Mouse (Mus musculus) liver, embryonic 16.5 days (tissue): ENCODE measurements around the gene Clec16a. TPM values are rescaled to one million over a fixed set of nuclear protein-coding genes. Genes with fewer than 3 reads are reported as not detected.
A peak's percentile ranks its signal among the peaks of the same experiment; 100 is the strongest.

Source experiments
- ATAC-seq: fragments of 200-750 bp; cut with Nextera tagmentation; 2 replicates; pipeline ENCODE4 v1.8.0; 2017; ENCODE audit warnings: low read depth, mild to moderate bottlenecking, moderate number of reproducible peaks, moderate library complexity
- H3K27ac ChIP-seq: fragments of 300-500 bp; sonication (generic); 2 replicates; pipeline ENCODE4 v1.5.1; 2014; ENCODE audit warnings: mild to moderate bottlenecking, low read length
- H3K27me3 ChIP-seq: fragments of 300-500 bp; sonication (generic); 2 replicates; pipeline ENCODE4 v1.6.1; 2014; ENCODE audit warnings: low read depth, low read length, mixed read lengths; ENCODE audit not compliant: control insufficient read depth, insufficient read depth
- H3K36me3 ChIP-seq: fragments of 300-500 bp; sonication (generic); 2 replicates; pipeline ENCODE4 v1.6.1; 2014; ENCODE audit warnings: mild to moderate bottlenecking; ENCODE audit not compliant: control insufficient read depth, insufficient read depth
- H3K4me1 ChIP-seq: fragments of 300-500 bp; sonication (generic); 2 replicates; pipeline ENCODE4 v1.6.1; 2014; ENCODE audit warnings: low read depth, low read length, mixed read lengths; ENCODE audit not compliant: control insufficient read depth
- H3K4me2 ChIP-seq: fragments of 300-500 bp; sonication (generic); 2 replicates; pipeline ENCODE4 v1.6.1; 2014; ENCODE audit warnings: low read depth, low read length, mixed read lengths
- H3K4me3 ChIP-seq: fragments of 300-500 bp; sonication (generic); 2 replicates; pipeline ENCODE4 v1.5.1; 2014; ENCODE audit warnings: low read depth, mild to moderate bottlenecking, low read length
- H3K9ac ChIP-seq: fragments of 300-500 bp; sonication (generic); 2 replicates; pipeline ENCODE4 v1.6.1; 2014; ENCODE audit warnings: low read depth, low read length
- H3K9me3 ChIP-seq: fragments of 300-500 bp; sonication (generic); replicated peaks from 2 replicates; pipeline ENCODE4 v1.6.1; 2016; ENCODE audit warnings: low read length; ENCODE audit not compliant: control insufficient read depth
- WGBS: fragments of 180-500 bp; shearing (Covaris S2); extraction: QIAGEN DNeasy Blood & Tissue Kit; methylation state at CpG from one replicate; pipeline ENCODE4 v1.1.7; 2014; ENCODE audit not compliant: insufficient replicate concordance; 5-methylcytosine and 5-hydroxymethylcytosine counted together
- polyA plus RNA-seq: library from polyadenylated mRNA; unstranded; fragments of >200 nt; fragmentation: Nextera tagmentation; extraction: Ambion mirVana; gene quantifications from 2 replicates; pipeline ENCODE4 v1.2.1, GENCODE M21; 2015

Clec16a gene
- polyA plus RNA-seq, 1 experiment from 2014 or later: 11.1 TPM

DNA sequence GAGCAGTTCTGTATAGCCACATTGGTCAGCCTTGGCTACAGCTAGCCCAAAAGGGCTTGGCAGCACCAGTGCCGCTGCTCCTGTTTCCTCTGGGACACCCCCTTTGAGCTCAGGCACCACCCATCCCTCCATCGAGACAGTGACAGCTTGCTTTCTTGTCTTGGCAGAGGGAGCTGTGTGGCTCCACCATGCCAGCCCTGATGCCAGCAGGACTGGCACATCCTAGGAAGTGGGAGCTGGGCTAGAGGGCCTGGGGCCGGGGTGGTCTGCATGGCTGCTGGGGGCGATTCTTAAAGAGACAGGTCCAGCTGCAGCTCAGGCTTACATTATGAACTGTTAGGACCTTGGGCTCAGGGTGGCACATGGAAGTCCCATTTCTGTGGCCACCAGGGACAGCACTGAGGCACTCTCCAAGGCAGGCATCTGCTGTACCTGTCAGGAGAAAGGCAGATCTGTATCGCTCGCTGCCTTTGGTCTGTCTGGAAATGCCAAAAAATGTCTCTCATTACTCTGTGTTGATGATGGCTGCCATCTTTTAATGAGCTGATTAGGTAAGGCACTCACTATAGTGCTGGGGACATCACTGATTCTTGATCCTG, 18.0 kb upstream of the Clec16a start:
- H3K27me3 ChIP-seq: no peaks in the 10 kb centered on the region
- no peak overlapping the region for H3K4me3 ChIP-seq
- no peak overlapping the region for H3K27ac ChIP-seq
- no peaks in the 10 kb centered on the region; the same call in 1 of the 2 replicates for H3K4me1 ChIP-seq
- no peak overlapping the region for H3K9ac ChIP-seq
- WGBS: 63% methylated on average over 6 of the region's 6 CpGs
- no peaks in the 10 kb centered on the region for H3K9me3 ChIP-seq
- ATAC-seq: no peak
- no peak overlapping the region for H3K4me2 ChIP-seq
- H3K36me3 ChIP-seq: no peaks in the 10 kb centered on the region

DNA sequence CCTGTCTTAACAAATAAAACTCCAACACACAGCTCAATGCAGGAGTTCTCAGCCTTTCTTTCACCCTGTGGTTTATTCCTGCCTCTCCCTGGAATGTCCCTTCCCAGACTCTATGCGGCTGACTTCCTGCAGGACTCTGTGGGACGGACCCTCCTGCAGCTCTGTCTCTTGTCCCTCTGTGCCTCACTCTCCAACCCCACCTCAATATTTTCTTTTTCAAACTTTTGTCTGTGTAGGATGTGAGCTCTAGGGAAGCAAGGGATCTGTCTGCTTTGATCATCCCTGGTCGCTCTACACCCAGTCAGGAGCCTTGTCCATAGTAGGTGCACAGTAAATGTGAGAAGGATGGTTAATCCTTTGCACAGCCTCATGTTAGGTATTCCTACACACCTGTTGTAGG, 16.8 kb upstream of the Clec16a start:
- H3K9me3 ChIP-seq: no peaks in the 10 kb centered on the region
- H3K36me3 ChIP-seq: no peaks in the 10 kb centered on the region
- no peaks in the 10 kb centered on the region for H3K27me3 ChIP-seq
- H3K4me2 ChIP-seq: no peak overlapping the region
- ATAC-seq: no peak
- WGBS: 64% methylated on average over 3 of the region's 3 CpGs
- H3K4me1 ChIP-seq: no peaks in the 10 kb centered on the region; the same call in 1 of the 2 replicates
- H3K9ac ChIP-seq: no peak overlapping the region
- H3K27ac ChIP-seq: no peak overlapping the region
- no peak overlapping the region for H3K4me3 ChIP-seq

DNA sequence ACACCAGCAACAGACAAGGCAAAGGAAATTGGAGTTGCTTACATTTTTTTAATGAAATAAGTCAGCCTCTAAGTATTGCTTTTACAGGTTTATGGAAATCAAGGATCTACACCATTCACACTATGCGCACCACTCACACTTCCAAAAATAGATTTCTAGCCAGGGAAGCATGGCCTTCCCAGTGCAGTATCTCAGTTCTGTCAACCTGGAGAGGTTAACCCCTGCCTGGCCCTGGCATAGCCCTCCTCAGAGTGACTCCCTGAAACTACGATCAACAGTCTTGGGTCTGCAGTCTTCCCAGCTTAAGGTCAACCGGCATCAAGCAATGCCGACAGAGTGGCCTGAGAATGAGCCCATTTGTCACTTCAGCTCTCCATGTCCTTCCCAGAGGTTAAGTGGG, 15.0 kb upstream of the Clec16a start:
- WGBS: 88% methylated on average over 4 of the region's 4 CpGs
- no peak overlapping the region for H3K4me3 ChIP-seq
- H3K27me3 ChIP-seq: no peaks in the 10 kb centered on the region
- H3K4me2 ChIP-seq: no peak overlapping the region
- H3K4me1 ChIP-seq: no peaks in the 10 kb centered on the region; the same call in 1 of the 2 replicates
- no peaks in the 10 kb centered on the region for H3K36me3 ChIP-seq
- H3K9ac ChIP-seq: no peak overlapping the region
- no peak for ATAC-seq
- no peaks in the 10 kb centered on the region for H3K9me3 ChIP-seq
- no peak overlapping the region for H3K27ac ChIP-seq

DNA sequence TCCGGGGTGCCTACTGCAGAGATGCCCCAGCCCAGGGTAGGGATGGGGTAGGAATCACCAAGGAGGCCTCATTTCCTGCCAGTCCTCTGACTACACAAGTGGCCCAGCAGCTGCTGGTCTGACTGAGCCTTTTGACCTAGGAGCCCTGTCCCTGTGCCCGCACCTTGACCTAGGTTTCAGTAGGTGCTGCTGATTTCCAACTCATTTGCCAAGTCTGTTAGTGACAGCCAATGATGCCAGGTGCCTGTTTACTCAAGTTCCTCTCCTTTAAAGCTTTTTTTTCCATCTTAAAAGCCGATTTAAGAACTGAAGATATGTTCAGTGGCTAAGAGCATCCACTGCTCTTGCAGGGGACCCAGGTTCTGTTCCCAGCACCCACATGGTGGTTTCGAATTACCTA, 11.4 kb upstream of the Clec16a start:
- WGBS: 64% methylated on average over 4 of the region's 4 CpGs
- no peaks in the 10 kb centered on the region for H3K36me3 ChIP-seq

DNA sequence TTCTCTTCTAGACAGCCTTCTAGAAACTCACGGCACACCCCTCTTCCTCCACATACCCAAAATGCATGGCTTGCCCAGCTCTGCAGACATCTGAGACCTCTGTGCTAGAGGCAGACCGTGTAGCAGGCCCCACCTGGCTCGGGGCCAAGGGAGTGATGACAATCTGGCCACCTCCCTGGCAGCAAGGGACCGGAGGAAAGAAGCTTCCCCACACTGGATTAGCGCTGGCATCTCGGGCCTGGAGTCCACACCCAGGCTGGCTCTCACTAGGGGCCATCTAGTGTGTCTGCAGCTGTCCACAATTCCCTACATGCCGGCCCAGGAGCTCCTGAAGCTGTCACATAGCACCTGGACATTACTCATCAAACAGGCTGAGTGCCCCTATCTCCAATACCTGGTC, 10.6 kb upstream of the Clec16a start:
- Histone ChIP-seq H3K9ac (no peak overlapping the region), H3K36me3 (no peaks in the 10 kb centered on the region), H3K4me2 (no peak overlapping the region), H3K27me3 (no peaks in the 10 kb centered on the region), H3K4me3 (no peak overlapping the region), H3K9me3 (no peaks in the 10 kb centered on the region), H3K4me1 (no peaks in the 10 kb centered on the region), H3K27ac (no peak overlapping the region)
- ATAC-seq: no peak
- WGBS: 58% methylated on average over 7 of the region's 7 CpGs

More for the DNA sequence above, 11.4 kb upstream of the Clec16a start:
- Histone ChIP-seq H3K4me1 (no peaks in the 10 kb centered on the region), H3K27me3 (no peaks in the 10 kb centered on the region), H3K9ac (no peak overlapping the region), H3K4me2 (no peak overlapping the region), H3K4me3 (no peak overlapping the region), H3K27ac (no peak overlapping the region), H3K9me3 (no peaks in the 10 kb centered on the region)
- no peak for ATAC-seq

DNA sequence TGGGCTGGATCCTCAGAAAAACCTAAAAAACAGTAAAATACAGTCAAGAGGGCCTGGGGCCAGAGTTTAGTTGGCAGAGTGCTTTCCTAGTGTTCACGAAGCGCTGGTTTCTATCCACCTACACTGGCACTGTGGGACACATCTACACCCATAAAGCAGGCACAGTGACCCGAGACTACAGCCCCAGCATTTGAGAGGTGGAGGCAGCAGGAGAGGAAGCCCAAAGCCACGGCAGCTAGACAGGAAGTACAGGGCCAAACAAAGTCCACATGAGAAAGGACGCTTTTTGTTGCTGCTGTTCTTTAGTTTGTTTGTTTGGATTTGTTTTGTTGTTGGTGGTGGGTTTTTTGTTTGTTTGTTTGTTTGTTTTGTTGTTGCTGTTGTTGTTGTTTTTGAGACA, 8.8 kb upstream of the Clec16a start:
- WGBS: 44% methylated on average over 5 of the region's 5 CpGs

DNA sequence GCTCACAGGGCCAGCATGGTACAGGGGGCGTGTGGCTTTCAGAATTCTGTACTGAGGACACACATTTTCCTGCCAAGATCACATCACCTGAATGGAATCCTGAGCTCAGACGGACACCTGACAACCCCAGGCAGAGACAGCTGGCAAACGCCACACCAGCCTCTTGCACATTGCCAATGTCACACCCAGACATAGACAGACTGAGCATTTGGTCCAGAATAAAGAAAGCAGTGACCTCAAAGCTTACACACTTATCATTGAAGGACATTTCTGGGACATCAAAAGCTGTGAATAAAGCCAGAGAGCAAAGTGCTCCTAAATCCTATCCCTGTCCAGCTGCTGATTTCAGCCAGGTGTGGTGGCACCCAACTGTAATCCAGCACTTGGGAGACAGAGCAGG, 8.2 kb upstream of the Clec16a start:
- Histone ChIP-seq H3K4me2 (no peak overlapping the region), H3K36me3 (no peaks in the 10 kb centered on the region), H3K4me1 (peaks cover 8% of the 10 kb centered on the region), H3K4me3 (no peak overlapping the region), H3K9ac (no peak overlapping the region), H3K27me3 (no peaks in the 10 kb centered on the region), H3K27ac (no peak overlapping the region), H3K9me3 (no peaks in the 10 kb centered on the region)
- WGBS: 66% methylated on average over 3 of the region's 3 CpGs
- ATAC-seq: no peak

More for the DNA sequence above, 8.8 kb upstream of the Clec16a start:
- ATAC-seq: no peak
- H3K9me3 ChIP-seq: no peaks in the 10 kb centered on the region
- no peaks in the 10 kb centered on the region for H3K36me3 ChIP-seq
- H3K4me3 ChIP-seq: no peak overlapping the region
- H3K27me3 ChIP-seq: no peaks in the 10 kb centered on the region
- peaks cover 2% of the 10 kb centered on the region; the same call in 1 of the 2 replicates for H3K4me1 ChIP-seq
- no peak overlapping the region for H3K27ac ChIP-seq
- no peak overlapping the region for H3K9ac ChIP-seq
- H3K4me2 ChIP-seq: no peak overlapping the region

DNA sequence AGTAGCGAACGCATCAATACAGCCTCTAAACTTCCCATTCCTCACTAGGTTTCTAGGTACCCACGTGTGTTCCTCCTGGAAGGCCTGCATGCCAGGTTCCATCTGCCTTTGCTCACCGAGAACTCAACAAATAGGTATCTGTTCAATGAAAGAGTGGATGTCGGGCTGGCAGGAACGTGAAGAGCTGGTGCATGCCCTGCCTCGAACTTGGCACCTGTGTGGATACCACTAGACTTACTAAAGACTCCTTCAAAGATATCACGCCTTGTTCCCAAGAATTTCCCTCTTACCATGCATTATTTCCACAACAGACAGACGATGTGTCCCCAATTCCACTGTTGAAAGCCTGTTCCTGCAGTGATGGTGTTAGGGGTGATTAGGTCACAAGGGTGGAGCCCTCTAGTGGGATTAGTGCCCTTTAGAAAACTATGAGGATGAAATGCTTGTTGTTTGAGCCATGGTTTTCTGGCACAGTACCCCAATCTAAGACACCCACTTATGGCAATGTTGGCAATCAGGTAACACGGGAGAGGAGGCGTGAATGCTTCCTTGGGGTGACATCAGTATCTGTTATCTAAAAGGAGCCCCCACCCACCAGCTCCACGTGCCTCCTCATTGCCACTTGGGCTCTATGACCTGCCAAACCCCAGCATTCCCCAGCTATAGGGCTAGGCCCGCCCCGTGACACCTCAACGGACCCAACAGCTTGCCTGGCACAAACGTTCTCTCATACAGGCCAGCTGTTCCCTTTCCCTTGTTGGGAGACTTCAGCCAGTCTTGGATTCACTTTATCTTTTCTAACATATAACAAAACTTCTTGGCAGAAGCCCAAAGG, 4.2 kb upstream of the Clec16a start:
- no peak overlapping the region for H3K27ac ChIP-seq
- H3K27me3 ChIP-seq: no peaks in the 10 kb centered on the region
- peak overlapping the region; percentile 98 for H3K4me2 ChIP-seq
- H3K36me3 ChIP-seq: no peaks in the 10 kb centered on the region
- no peak overlapping the region for H3K9ac ChIP-seq
- H3K9me3 ChIP-seq: no peaks in the 10 kb centered on the region
- H3K4me3 ChIP-seq: peak overlapping the region; percentile 75
- peaks cover 14% of the 10 kb centered on the region for H3K4me1 ChIP-seq
- 62% methylated on average over 16 of the region's 16 CpGs for WGBS
- ATAC-seq: no peak

DNA sequence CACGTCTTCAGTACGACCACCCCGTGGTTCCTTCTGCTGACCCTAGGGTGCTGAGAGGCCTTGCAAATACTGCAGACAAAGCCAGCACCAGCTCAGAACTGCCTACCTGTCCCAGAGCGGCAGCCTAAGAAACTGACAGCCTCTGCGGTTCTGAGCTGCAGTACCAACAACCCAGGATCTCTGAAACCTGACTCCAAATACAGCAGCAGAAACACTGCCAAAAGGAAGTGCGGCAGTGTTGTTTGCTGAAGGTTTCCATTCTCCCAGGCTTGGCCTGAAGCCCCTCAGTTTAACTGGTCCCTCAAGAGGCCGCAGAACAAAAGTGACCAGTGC, 3.6 kb upstream of the Clec16a start:
- ATAC-seq: no peak
- Histone ChIP-seq H3K36me3 (no peaks in the 10 kb centered on the region), H3K4me1 (peaks cover 19% of the 10 kb centered on the region), H3K9ac (no peak overlapping the region), H3K4me3 (peak overlapping the region; percentile 75), H3K4me2 (peak overlapping the region; percentile 98), H3K27me3 (no peaks in the 10 kb centered on the region), H3K27ac (no peak overlapping the region), H3K9me3 (no peaks in the 10 kb centered on the region)
- WGBS: 37% methylated on average over 7 of the region's 7 CpGs
